Mouse (Mus musculus) MEL (cell line): Measurements from ENCODE around the gene Ankar.

ENCODE experiments used
- CTCF ChIP-seq, 3 experiments: IDR thresholded peaks in 2 of 3; conservative IDR thresholded peaks in 1 of 3; 2 replicates each; pipeline ENCODE4 v1.5.1; 2011 to 2012; ENCODE audit warnings: low read length in 3 of 3, low read depth in 2 of 3, mild to moderate bottlenecking in 2 of 3, improper control_type of control experiment in 1 of 3, inconsistent platforms in 1 of 3, mixed read lengths in 1 of 3, moderate library complexity in 1 of 3; ENCODE audit not compliant: control insufficient read depth in 1 of 3, insufficient read depth in 1 of 3, poor library complexity in 1 of 3, severe bottlenecking in 1 of 3
- E2F4 ChIP-seq: IDR thresholded peaks from 2 replicates; pipeline ENCODE4 v1.6.1; 2011; ENCODE audit warnings: low read depth, low read length, improper control_type of control experiment, borderline replicate concordance
- GATA1 ChIP-seq: IDR thresholded peaks from 2 replicates; pipeline ENCODE4 v1.6.1; 2011; ENCODE audit warnings: low read depth, low read length, improper control_type of control experiment
- HCFC1 ChIP-seq: IDR thresholded peaks from 2 replicates; pipeline ENCODE4 v1.6.1; 2012; ENCODE audit warnings: low read depth, mild to moderate bottlenecking, inconsistent platforms, low read length, improper control_type of control experiment, moderate library complexity
- KAT2A ChIP-seq: conservative IDR thresholded peaks from 2 replicates; pipeline ENCODE4 v1.6.1; 2012; ENCODE audit warnings: low read depth, low read length, improper control_type of control experiment, inconsistent platforms
- MYC ChIP-seq: IDR thresholded peaks from 2 replicates; pipeline ENCODE4 v1.6.1; 2011; ENCODE audit warnings: low read depth, mild to moderate bottlenecking, low read length, improper control_type of control experiment, moderate library complexity

- TF ChIP-seq CTCF (IDR thresholded peaks at IDR 0.05 in 2 of 3, conservative IDR thresholded peaks at IDR 0.05 in 1 of 3; ENCODE audit: control insufficient read depth in 1 of 3, insufficient read depth in 1 of 3, low read depth in 2 of 3, low read length in 3 of 3, poor library complexity in 1 of 3, severe bottlenecking in 1 of 3) (no peak), GATA1 (no peak), MYC (no peak), E2F4 (no peak), KAT2A (no peak), HCFC1 (no peak)
These were observed 44.6 kb upstream of the Ankar start for GRCm38 (mm10) chr1:72744816-72745506.
